25 mouse cellular contexts compared by ENCODE assay signal in genomic region chr4:117023469-117023868, GRCm38 (mm10).
"Had no signal": no experiment of that assay in that cellular context is flagged by ENCODE, and none has a peak within 500 bp of the region (broad histone marks: within the 10 kb centered on the region; RNA-seq: fewer than 3 reads in every experiment).

No protein-coding gene starts in this region.

- H3K27ac ChIP-seq: heart, adult 2 months; heart, embryonic 13.5 days; heart, embryonic 15.5 days; hindbrain, embryonic 13.5 days; hindbrain, embryonic 15.5 days; hindbrain, postnatal 0 days; kidney, embryonic 15.5 days; kidney, postnatal 0 days; limb, embryonic 13.5 days; limb, embryonic 15.5 days had no signal

- H3K4me2 ChIP-seq: heart, embryonic 11.5 days; heart, embryonic 13.5 days; heart, embryonic 15.5 days; hindbrain, embryonic 13.5 days; hindbrain, embryonic 15.5 days; kidney, embryonic 15.5 days; limb, embryonic 13.5 days; limb, embryonic 15.5 days had no signal

- H3K9me3 ChIP-seq: heart, embryonic 13.5 days; heart, embryonic 15.5 days; hindbrain, embryonic 13.5 days; hindbrain, embryonic 15.5 days; kidney, embryonic 15.5 days; limb, embryonic 13.5 days; limb, embryonic 15.5 days had no signal

- DNase-seq: gastrocnemius, postnatal 14 days; gastrocnemius, postnatal 36 days; heart, adult 11 months; heart, adult 2 months; heart, postnatal 14 days; heart, postnatal 36 days; kidney, adult 11 months; kidney, adult 2 months; kidney, adult 9 months; kidney, postnatal 14 days; kidney, postnatal 36 days; layer of hippocampus, adult 9-11 months; layer of hippocampus, postnatal 36 days; left cerebral cortex, postnatal 4 days had no signal

- H3K27me3 ChIP-seq: heart, embryonic 13.5 days; heart, embryonic 15.5 days; hindbrain, embryonic 13.5 days; hindbrain, embryonic 15.5 days; kidney, embryonic 15.5 days; limb, embryonic 13.5 days; limb, embryonic 15.5 days had no signal

- ATAC-seq: hindbrain, postnatal 0 days; intestine, embryonic 16.5 days had no signal

- H3K9ac ChIP-seq: heart, embryonic 13.5 days; heart, embryonic 15.5 days; hindbrain, embryonic 13.5 days; hindbrain, embryonic 15.5 days; kidney, embryonic 15.5 days; limb, embryonic 13.5 days; limb, embryonic 15.5 days had no signal

- H3K4me3 ChIP-seq: heart, adult 2 months; heart, embryonic 13.5 days; heart, embryonic 15.5 days; hindbrain, embryonic 13.5 days; hindbrain, embryonic 15.5 days; kidney, embryonic 15.5 days; limb, embryonic 13.5 days; limb, embryonic 15.5 days had no signal
